Mouse (Mus musculus): ENCODE data around the gene Ephb4. TPM values are rescaled to one million over a fixed set of nuclear protein-coding genes. Genes with fewer than 3 reads are reported as not detected.

The Ephb4 gene
- polyA plus RNA-seq, 1 experiment from 2014 or later = 5.8 TPM

- no peaks in the 10 kb centered on the region for H3K9me3 ChIP-seq (ENCODE audit: control insufficient read depth, low read length)
- H3K9ac ChIP-seq (ENCODE audit: low read depth, low read length) = no peak overlapping the region
- no peaks in the 10 kb centered on the region; the same call in 1 of the 2 replicates for H3K27me3 ChIP-seq (replicated peaks; ENCODE audit: control insufficient read depth, insufficient read depth, low read length)
- H3K4me2 ChIP-seq (ENCODE audit: low read length) = no peak overlapping the region
- H3K4me1 ChIP-seq (ENCODE audit: control insufficient read depth, insufficient read depth, low read depth, low read length) = no peaks in the 10 kb centered on the region
- ATAC-seq = no peak
- H3K27ac ChIP-seq (ENCODE audit: low read depth, low read length) = no peak overlapping the region
- H3K36me3 ChIP-seq (ENCODE audit: control insufficient read depth, insufficient read depth, low read length) = no peaks in the 10 kb centered on the region
- 82% methylated on average over 8 of the region's 8 CpGs for WGBS
- H3K4me3 ChIP-seq (ENCODE audit: low read length) = no peak overlapping the region
Measured at GRCm38 (mm10) chr5:137391641-137392040, 41.7 kb downstream of the Ephb4 start.

GRCm38 (mm10) chr5:137394456-137394855 lies 44.5 kb downstream of the Ephb4 start:
- Histone ChIP-seq H3K4me1 (ENCODE audit: control insufficient read depth, insufficient read depth, low read depth, low read length) (no peaks in the 10 kb centered on the region), H3K36me3 (ENCODE audit: control insufficient read depth, insufficient read depth, low read length) (no peaks in the 10 kb centered on the region), H3K27me3 (replicated peaks; ENCODE audit: control insufficient read depth, insufficient read depth, low read length) (no peaks in the 10 kb centered on the region; the same call in 1 of the 2 replicates), H3K27ac (ENCODE audit: low read depth, low read length) (no peak overlapping the region), H3K4me2 (ENCODE audit: low read length) (no peak overlapping the region), H3K9ac (ENCODE audit: low read depth, low read length) (no peak overlapping the region), H3K9me3 (ENCODE audit: control insufficient read depth, low read length) (no peaks in the 10 kb centered on the region), H3K4me3 (ENCODE audit: low read length) (no peak overlapping the region)
- WGBS = 51% methylated on average over 7 of the region's 7 CpGs
- no peak for ATAC-seq

GRCm38 (mm10) chr5:137404081-137404480 lies 54.2 kb downstream of the Ephb4 start:
- Histone ChIP-seq H3K27ac (ENCODE audit: low read depth, low read length) (no peak overlapping the region), H3K4me1 (ENCODE audit: control insufficient read depth, insufficient read depth, low read depth, low read length) (peaks cover 4% of the 10 kb centered on the region), H3K27me3 (replicated peaks; ENCODE audit: control insufficient read depth, insufficient read depth, low read length) (no peaks in the 10 kb centered on the region), H3K36me3 (ENCODE audit: control insufficient read depth, insufficient read depth, low read length) (no peaks in the 10 kb centered on the region), H3K9ac (ENCODE audit: low read depth, low read length) (no peak overlapping the region), H3K4me2 (ENCODE audit: low read length) (no peak overlapping the region), H3K9me3 (ENCODE audit: control insufficient read depth, low read length) (no peaks in the 10 kb centered on the region), H3K4me3 (ENCODE audit: low read length) (no peak overlapping the region)
- ATAC-seq = no peak
- WGBS = 81% methylated on average over 2 of the region's 2 CpGs

- H3K36me3 ChIP-seq (ENCODE audit: control insufficient read depth, insufficient read depth, low read length) = no peaks in the 10 kb centered on the region
- H3K9ac ChIP-seq (ENCODE audit: low read depth, low read length) = peak overlapping the region; percentile 31; the same call in 1 of the 2 replicates
- peaks cover 4% of the 10 kb centered on the region for H3K4me1 ChIP-seq (ENCODE audit: control insufficient read depth, insufficient read depth, low read depth, low read length)
- ATAC-seq = no peak
- H3K27ac ChIP-seq (ENCODE audit: low read depth, low read length) = no peak overlapping the region
- H3K27me3 ChIP-seq (replicated peaks; ENCODE audit: control insufficient read depth, insufficient read depth, low read length) = no peaks in the 10 kb centered on the region
- WGBS = 52% methylated on average over 6 of the region's 6 CpGs
- no peak overlapping the region for H3K4me3 ChIP-seq (ENCODE audit: low read length)
- no peak overlapping the region for H3K4me2 ChIP-seq (ENCODE audit: low read length)
- H3K9me3 ChIP-seq (ENCODE audit: control insufficient read depth, low read length) = no peaks in the 10 kb centered on the region
Measured at GRCm38 (mm10) chr5:137409451-137409850, 59.5 kb downstream of the Ephb4 start.

GRCm38 (mm10) chr5:137410066-137410465 lies 60.2 kb downstream of the Ephb4 start:
- WGBS = 66% methylated on average over 3 of the region's 3 CpGs
- H3K36me3 ChIP-seq (ENCODE audit: control insufficient read depth, insufficient read depth, low read length) = no peaks in the 10 kb centered on the region

GRCm38 (mm10) chr5:137410549-137410948 lies 60.6 kb downstream of the Ephb4 start:
- 100% methylated on average over 3 of the region's 3 CpGs for WGBS
- Histone ChIP-seq H3K36me3 (ENCODE audit: control insufficient read depth, insufficient read depth, low read length) (no peaks in the 10 kb centered on the region), H3K4me3 (ENCODE audit: low read length) (no peak overlapping the region), H3K9me3 (ENCODE audit: control insufficient read depth, low read length) (no peaks in the 10 kb centered on the region), H3K4me1 (ENCODE audit: control insufficient read depth, insufficient read depth, low read depth, low read length) (peaks cover 4% of the 10 kb centered on the region), H3K4me2 (ENCODE audit: low read length) (no peak overlapping the region), H3K9ac (ENCODE audit: low read depth, low read length) (no peak overlapping the region), H3K27me3 (replicated peaks; ENCODE audit: control insufficient read depth, insufficient read depth, low read length) (no peaks in the 10 kb centered on the region), H3K27ac (ENCODE audit: low read depth, low read length) (no peak overlapping the region)
- no peak for ATAC-seq

More at GRCm38 (mm10) chr5:137410066-137410465, 60.2 kb downstream of the Ephb4 start:
- no peak overlapping the region for H3K4me2 ChIP-seq (ENCODE audit: low read length)
- H3K27me3 ChIP-seq (replicated peaks; ENCODE audit: control insufficient read depth, insufficient read depth, low read length) = no peaks in the 10 kb centered on the region
- no peaks in the 10 kb centered on the region for H3K9me3 ChIP-seq (ENCODE audit: control insufficient read depth, low read length)
- H3K9ac ChIP-seq (ENCODE audit: low read depth, low read length) = no peak overlapping the region
- no peak for ATAC-seq
- H3K4me1 ChIP-seq (ENCODE audit: control insufficient read depth, insufficient read depth, low read depth, low read length) = peaks cover 4% of the 10 kb centered on the region
- H3K4me3 ChIP-seq (ENCODE audit: low read length) = no peak overlapping the region
- H3K27ac ChIP-seq (ENCODE audit: low read depth, low read length) = no peak overlapping the region

GRCm38 (mm10) chr5:137411235-137411634 lies 61.3 kb downstream of the Ephb4 start:
- no peak overlapping the region for H3K4me3 ChIP-seq (ENCODE audit: low read length)
- no peak overlapping the region for H3K27ac ChIP-seq (ENCODE audit: low read depth, low read length)
- H3K4me1 ChIP-seq (ENCODE audit: control insufficient read depth, insufficient read depth, low read depth, low read length) = peaks cover 4% of the 10 kb centered on the region
- H3K4me2 ChIP-seq (ENCODE audit: low read length) = no peak overlapping the region
- no peaks in the 10 kb centered on the region for H3K9me3 ChIP-seq (ENCODE audit: control insufficient read depth, low read length)
- no peaks in the 10 kb centered on the region for H3K36me3 ChIP-seq (ENCODE audit: control insufficient read depth, insufficient read depth, low read length)
- H3K27me3 ChIP-seq (replicated peaks; ENCODE audit: control insufficient read depth, insufficient read depth, low read length) = no peaks in the 10 kb centered on the region
- H3K9ac ChIP-seq (ENCODE audit: low read depth, low read length) = no peak overlapping the region
- ATAC-seq = no peak
- 76% methylated on average over 8 of the region's 8 CpGs for WGBS

- Histone ChIP-seq H3K4me1 (ENCODE audit: control insufficient read depth, insufficient read depth, low read depth, low read length) (no peaks in the 10 kb centered on the region), H3K4me3 (ENCODE audit: low read length) (no peak overlapping the region), H3K27ac (ENCODE audit: low read depth, low read length) (no peak overlapping the region), H3K9me3 (ENCODE audit: control insufficient read depth, low read length) (no peaks in the 10 kb centered on the region), H3K36me3 (ENCODE audit: control insufficient read depth, insufficient read depth, low read length) (no peaks in the 10 kb centered on the region), H3K27me3 (replicated peaks; ENCODE audit: control insufficient read depth, insufficient read depth, low read length) (no peaks in the 10 kb centered on the region), H3K4me2 (ENCODE audit: low read length) (no peak overlapping the region), H3K9ac (ENCODE audit: low read depth, low read length) (no peak overlapping the region)
- ATAC-seq = no peak
- 64% methylated on average over 5 of the region's 5 CpGs for WGBS
Measured at GRCm38 (mm10) chr5:137414253-137414652, 64.3 kb downstream of the Ephb4 start.

- Histone ChIP-seq H3K9me3 (ENCODE audit: control insufficient read depth, low read length) (no peaks in the 10 kb centered on the region), H3K4me2 (ENCODE audit: low read length) (no peak overlapping the region), H3K4me3 (ENCODE audit: low read length) (no peak overlapping the region), H3K36me3 (ENCODE audit: control insufficient read depth, insufficient read depth, low read length) (no peaks in the 10 kb centered on the region), H3K4me1 (ENCODE audit: control insufficient read depth, insufficient read depth, low read depth, low read length) (no peaks in the 10 kb centered on the region), H3K27ac (ENCODE audit: low read depth, low read length) (no peak overlapping the region), H3K9ac (ENCODE audit: low read depth, low read length) (no peak overlapping the region), H3K27me3 (replicated peaks; ENCODE audit: control insufficient read depth, insufficient read depth, low read length) (no peaks in the 10 kb centered on the region)
- no peak for ATAC-seq
- 76% methylated on average over 9 of the region's 9 CpGs for WGBS
Measured at GRCm38 (mm10) chr5:137419105-137419504, 69.2 kb downstream of the Ephb4 start.

GRCm38 (mm10) chr5:137419841-137420240 lies 69.9 kb downstream of the Ephb4 start:
- WGBS = 85% methylated on average over 4 of the region's 4 CpGs
- H3K4me2 ChIP-seq (ENCODE audit: low read length) = no peak overlapping the region
- H3K9me3 ChIP-seq (ENCODE audit: control insufficient read depth, low read length) = no peaks in the 10 kb centered on the region
- no peak overlapping the region for H3K27ac ChIP-seq (ENCODE audit: low read depth, low read length)
- no peak overlapping the region for H3K4me3 ChIP-seq (ENCODE audit: low read length)
- H3K4me1 ChIP-seq (ENCODE audit: control insufficient read depth, insufficient read depth, low read depth, low read length) = no peaks in the 10 kb centered on the region
- H3K27me3 ChIP-seq (replicated peaks; ENCODE audit: control insufficient read depth, insufficient read depth, low read length) = no peaks in the 10 kb centered on the region
- H3K9ac ChIP-seq (ENCODE audit: low read depth, low read length) = no peak overlapping the region
- no peak for ATAC-seq
- H3K36me3 ChIP-seq (ENCODE audit: control insufficient read depth, insufficient read depth, low read length) = no peaks in the 10 kb centered on the region
